Mouse (Mus musculus): ENCODE data around the gene Gm11541.

DNA sequence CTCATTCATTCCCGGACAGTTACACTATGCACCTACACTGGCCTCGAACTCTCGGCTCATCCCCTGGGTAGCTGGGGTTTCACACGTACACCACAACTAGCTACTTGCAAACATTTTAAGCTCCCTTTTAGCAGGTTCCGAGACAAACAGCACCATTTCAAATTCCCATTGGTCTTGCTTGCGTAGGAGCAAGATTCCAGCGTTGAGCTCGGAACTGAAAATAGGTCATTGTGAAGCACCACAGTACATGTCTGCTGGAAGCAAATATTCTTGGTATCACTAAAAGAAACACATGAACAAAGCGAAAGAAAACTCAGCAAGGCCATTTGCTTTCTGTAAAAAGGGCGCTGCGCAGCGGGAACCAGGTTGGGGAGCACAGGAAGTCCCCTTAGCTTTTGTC, 26.9 kb upstream of the Gm11541 start:
- TF ChIP-seq CTCF (IDR thresholded peaks at IDR 0.05; ENCODE audit: low read depth) = no peak
- no peak for TF ChIP-seq EP300 (IDR thresholded peaks at IDR 0.05; ENCODE audit: low read depth)

All from heart, postnatal 0 days (tissue).